Mouse (Mus musculus) midbrain, embryonic 11.5 days (tissue): ENCODE results near the gene Htr3b. TPM values are rescaled to one million over a fixed set of nuclear protein-coding genes. Genes with fewer than 3 reads are reported as not detected.
A peak's percentile ranks its signal among the peaks of the same experiment; 100 is the strongest.

Experiments used
- ATAC-seq: fragments of 200-750 bp; cut with Nextera tagmentation; 2 replicates; pipeline ENCODE4 v1.8.0; 2017; ENCODE audit warnings: moderate TSS enrichment, moderate library complexity; ENCODE audit not compliant: low FRiP score
- DNase-seq: peaks from one replicate; pipeline ENCODE4 v3.0.0; 2015; ENCODE audit warnings: low spot score; ENCODE audit errors: missing footprints
- H3K27ac ChIP-seq: fragments of 300-500 bp; sonication (generic); 2 replicates; pipeline ENCODE4 v1.5.1; 2014; ENCODE audit warnings: low read depth, low read length
- H3K27me3 ChIP-seq: fragments of 300-500 bp; sonication (generic); 2 replicates; pipeline ENCODE4 v1.6.1; 2014; ENCODE audit warnings: mild to moderate bottlenecking, low read length, moderate library complexity, mixed read lengths; ENCODE audit not compliant: control insufficient read depth, insufficient read depth
- H3K36me3 ChIP-seq: fragments of 300-500 bp; sonication (generic); 2 replicates; pipeline ENCODE4 v1.6.1; 2014; ENCODE audit warnings: mild to moderate bottlenecking, low read length, moderate library complexity, mixed read lengths; ENCODE audit not compliant: control insufficient read depth, insufficient read depth
- H3K4me1 ChIP-seq: fragments of 300-500 bp; sonication (generic); 2 replicates; pipeline ENCODE4 v1.6.1; 2014; ENCODE audit warnings: low read length; ENCODE audit not compliant: control insufficient read depth, insufficient read depth
- H3K4me2 ChIP-seq: fragments of 300-500 bp; sonication (generic); 2 replicates; pipeline ENCODE4 v1.6.1; 2014; ENCODE audit warnings: mild to moderate bottlenecking, moderate library complexity
- H3K4me3 ChIP-seq: fragments of 300-500 bp; sonication (generic); 2 replicates; pipeline ENCODE4 v1.5.1; 2014; ENCODE audit warnings: low read depth, low read length
- H3K9ac ChIP-seq: fragments of 300-500 bp; sonication (generic); 2 replicates; pipeline ENCODE4 v1.6.1; 2014; ENCODE audit warnings: low read length
- H3K9me3 ChIP-seq: fragments of 300-500 bp; sonication (generic); 2 replicates; pipeline ENCODE4 v1.6.1; 2016; ENCODE audit warnings: low read length; ENCODE audit not compliant: control insufficient read depth
- WGBS: fragments of 180-500 bp; shearing (Covaris S2); extraction: QIAGEN DNeasy Blood & Tissue Kit; methylation state at CpG from one replicate; pipeline ENCODE4 v1.1.7; 2014; 5-methylcytosine and 5-hydroxymethylcytosine counted together
- polyA plus RNA-seq: library from polyadenylated mRNA; unstranded; fragments of >200 nt; fragmentation: Nextera tagmentation; extraction: Ambion mirVana; gene quantifications from 2 replicates; pipeline ENCODE4 v1.2.1, GENCODE M21; 2014

Gene Htr3b
- polyA plus RNA-seq, 1 experiment from 2014 or later: not detected

GRCm38 (mm10) chr9:48898551-48898950 is 66.2 kb downstream of the Htr3b start:
- Histone ChIP-seq H3K9me3 (no peaks in the 10 kb centered on the region), H3K27me3 (no peaks in the 10 kb centered on the region), H3K36me3 (no peaks in the 10 kb centered on the region), H3K4me1 (peaks cover 21% of the 10 kb centered on the region), H3K27ac (no peak overlapping the region), H3K4me2 (no peak overlapping the region), H3K4me3 (no peak overlapping the region), H3K9ac (no peak overlapping the region)
- no peak for DNase-seq
- WGBS: 41% methylated on average over 8 of the region's 8 CpGs
- ATAC-seq: no peak

- ATAC-seq (peak; percentile 90), DNase-seq (peak; percentile 97)
- WGBS: 5% methylated on average over 18 of the region's 18 CpGs
- H3K4me1 ChIP-seq: peaks cover 21% of the 10 kb centered on the region
- H3K9me3 ChIP-seq: no peaks in the 10 kb centered on the region
- H3K4me3 ChIP-seq: peak overlapping the region; percentile 11; the same call in 1 of the 2 replicates
- peak overlapping the region; percentile 83 for H3K27ac ChIP-seq
- peak overlapping the region; percentile 49 for H3K4me2 ChIP-seq
- peak overlapping the region; percentile 52; the same call in 1 of the 2 replicates for H3K9ac ChIP-seq
- no peaks in the 10 kb centered on the region for H3K27me3 ChIP-seq
- H3K36me3 ChIP-seq: no peaks in the 10 kb centered on the region
These were observed 68.8 kb downstream of the Htr3b start for GRCm38 (mm10) chr9:48895819-48896536.

- no peaks in the 10 kb centered on the region for H3K9me3 ChIP-seq
- WGBS: 41% methylated on average over 6 of the region's 6 CpGs
- no peak for ATAC-seq
- H3K9ac ChIP-seq: no peak overlapping the region
- peaks cover 21% of the 10 kb centered on the region for H3K4me1 ChIP-seq
- DNase-seq: peak; percentile 90
- no peak overlapping the region for H3K4me2 ChIP-seq
- H3K4me3 ChIP-seq: no peak overlapping the region
- no peak overlapping the region for H3K27ac ChIP-seq
- H3K36me3 ChIP-seq: no peaks in the 10 kb centered on the region
- no peaks in the 10 kb centered on the region for H3K27me3 ChIP-seq
These were observed 70.0 kb downstream of the Htr3b start for GRCm38 (mm10) chr9:48894755-48895154.

- H3K9ac ChIP-seq: no peak overlapping the region
- peaks cover 21% of the 10 kb centered on the region for H3K4me1 ChIP-seq
- DNase-seq (peak; percentile 98), ATAC-seq (no peak)
- H3K4me3 ChIP-seq: no peak overlapping the region
- H3K9me3 ChIP-seq: no peaks in the 10 kb centered on the region
- WGBS: 28% methylated on average over 3 of the region's 3 CpGs
- H3K4me2 ChIP-seq: no peak overlapping the region
- no peaks in the 10 kb centered on the region for H3K36me3 ChIP-seq
- H3K27ac ChIP-seq: no peak overlapping the region
- no peaks in the 10 kb centered on the region for H3K27me3 ChIP-seq
These were observed 70.8 kb downstream of the Htr3b start for GRCm38 (mm10) chr9:48893986-48894385.

DNA sequence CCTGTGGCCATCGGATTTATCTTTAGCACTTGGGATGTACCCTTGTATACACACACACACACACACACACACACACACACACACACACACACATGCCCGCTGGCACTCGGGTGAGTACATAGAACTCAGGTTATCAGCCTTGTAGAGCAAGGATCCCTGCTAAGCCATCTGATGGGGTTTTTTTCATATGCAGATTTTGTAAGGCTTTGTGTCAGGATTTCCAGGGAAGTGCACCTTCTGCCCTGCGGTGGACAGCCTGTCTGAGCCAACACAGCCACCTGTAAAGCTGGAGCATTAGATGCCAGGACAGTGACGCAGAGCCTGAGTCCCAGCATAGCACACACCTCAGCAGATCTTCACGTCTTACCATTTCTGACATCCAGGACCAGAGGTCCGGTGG is 75.7 kb downstream of the Htr3b start:
- ATAC-seq (no peak), DNase-seq (no peak)
- H3K9me3 ChIP-seq: no peaks in the 10 kb centered on the region
- no peak overlapping the region for H3K27ac ChIP-seq
- WGBS: 71% methylated on average over 7 of the region's 7 CpGs
- no peaks in the 10 kb centered on the region for H3K4me1 ChIP-seq
- no peak overlapping the region for H3K4me2 ChIP-seq
- no peak overlapping the region for H3K9ac ChIP-seq
- no peaks in the 10 kb centered on the region for H3K27me3 ChIP-seq
- no peak overlapping the region for H3K4me3 ChIP-seq
- H3K36me3 ChIP-seq: no peaks in the 10 kb centered on the region

Other genes with a start within 250 kb of the Htr3b start
- 14.0 and 15.0 TPM in 2 replicates for gene Zbtb16, start 128.8 kb downstream of the Htr3b start, polyA plus RNA-seq
- 0.11 and 0.19 TPM in 2 replicates for gene Htr3a, start 53.9 kb downstream of the Htr3b start, polyA plus RNA-seq
- gene Usp28, start 20.4 kb upstream of the Htr3b start, polyA plus RNA-seq: 41.5 and 43.0 TPM in 2 replicates
- 56.1 and 62.7 TPM in 2 replicates for gene Zw10, start 90.6 kb upstream of the Htr3b start, polyA plus RNA-seq
- gene Tmprss5, start 116.3 kb upstream of the Htr3b start, polyA plus RNA-seq: 0.79 and 0.83 TPM in 2 replicates